Mouse (Mus musculus) lung, adult 18-20 months (tissue): Measurements from ENCODE around the gene Gatad1.
A peak's percentile ranks its signal among the peaks of the same experiment; 100 is the strongest.
"Not testable (repeated sequence)": the region's sequence is repeated elsewhere in the genome, so short reads cannot be mapped to it uniquely, and the experiment has no call there.

Experiments
- DNase-seq, 2 experiments: peaks; one replicate each; pipeline ENCODE4 v3.0.0; 2022; ENCODE audit warnings: mixed read lengths in 2 of 2

Gene Gatad1

DNA sequence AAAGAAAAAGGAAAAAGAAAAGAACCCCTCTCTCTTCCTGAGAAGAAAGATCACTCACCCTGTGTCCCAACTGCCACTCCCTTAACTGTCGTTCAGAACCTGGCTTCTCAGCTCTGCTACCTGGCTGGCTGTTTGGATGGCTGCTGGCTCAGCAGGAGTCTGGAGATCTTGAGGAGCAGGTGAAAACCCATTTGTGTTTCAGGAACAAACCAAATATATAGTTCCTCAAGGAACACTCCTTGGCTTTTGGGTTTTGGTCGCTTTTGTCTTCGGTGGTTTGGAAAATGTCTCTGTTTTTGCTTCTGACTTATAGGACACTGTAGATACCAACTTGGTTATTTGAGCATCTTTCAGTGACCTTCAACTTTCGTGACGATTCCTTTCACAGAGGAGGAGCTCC is at the start of gene Gatad1:
TSS of gene Gatad1 (minus strand) at position 101 of the 400 bp plus-strand sequence.
- no peak for DNase-seq

DNA sequence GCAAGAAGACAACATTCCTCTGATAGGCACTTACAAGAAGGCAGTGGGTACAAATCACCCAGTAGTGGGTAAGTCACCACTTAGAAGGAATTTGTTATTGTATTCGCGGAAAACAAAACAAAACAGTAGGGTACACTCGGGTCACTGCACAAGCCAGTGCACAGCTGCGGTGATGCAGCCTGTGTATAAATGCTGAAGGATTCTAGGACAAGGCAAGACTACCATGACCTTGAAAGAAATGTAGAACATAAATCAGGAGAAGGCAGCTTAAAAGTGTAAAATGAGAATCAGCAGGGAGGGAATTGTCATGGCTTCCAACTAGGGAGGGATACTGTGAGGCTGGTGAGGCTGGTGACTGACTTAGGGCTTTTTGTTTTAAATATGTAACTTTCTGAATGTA is 45.2 kb upstream of the Gatad1 start:
- no peak for DNase-seq

DNA sequence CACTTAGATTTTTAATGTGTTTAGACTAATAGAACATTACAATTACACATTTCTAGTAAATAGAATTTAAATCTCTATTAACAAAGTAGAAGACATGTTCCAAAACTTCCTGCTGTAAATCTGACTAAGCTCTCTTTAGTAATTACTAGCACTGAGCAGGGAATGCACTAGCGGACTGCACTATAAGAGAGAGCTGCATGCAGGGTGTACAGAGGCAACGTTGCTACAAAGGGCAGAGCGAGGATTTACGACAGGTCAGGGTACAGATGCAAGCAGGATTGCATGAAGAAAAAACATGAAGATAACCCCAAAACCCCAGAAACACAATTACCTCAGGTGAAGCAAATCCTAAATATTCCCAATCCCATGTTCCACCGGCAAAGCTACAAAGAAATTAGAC is 43.0 kb upstream of the Gatad1 start:
- no peak for DNase-seq

- DNase-seq, result no peak
These were observed 39.0 kb upstream of the Gatad1 start for GRCm38 (mm10) chr5:3696031-3696430.

- no peak for DNase-seq
These were observed 38.2 kb upstream of the Gatad1 start for GRCm38 (mm10) chr5:3695191-3695590.

- DNase-seq, result no peak
These were observed 36.0 kb upstream of the Gatad1 start for GRCm38 (mm10) chr5:3692956-3693355.

- DNase-seq, result no peak
These were observed 34.3 kb upstream of the Gatad1 start for GRCm38 (mm10) chr5:3691283-3691682.

- DNase-seq, result no peak
These were observed 31.3 kb upstream of the Gatad1 start for GRCm38 (mm10) chr5:3688298-3688697.

DNA sequence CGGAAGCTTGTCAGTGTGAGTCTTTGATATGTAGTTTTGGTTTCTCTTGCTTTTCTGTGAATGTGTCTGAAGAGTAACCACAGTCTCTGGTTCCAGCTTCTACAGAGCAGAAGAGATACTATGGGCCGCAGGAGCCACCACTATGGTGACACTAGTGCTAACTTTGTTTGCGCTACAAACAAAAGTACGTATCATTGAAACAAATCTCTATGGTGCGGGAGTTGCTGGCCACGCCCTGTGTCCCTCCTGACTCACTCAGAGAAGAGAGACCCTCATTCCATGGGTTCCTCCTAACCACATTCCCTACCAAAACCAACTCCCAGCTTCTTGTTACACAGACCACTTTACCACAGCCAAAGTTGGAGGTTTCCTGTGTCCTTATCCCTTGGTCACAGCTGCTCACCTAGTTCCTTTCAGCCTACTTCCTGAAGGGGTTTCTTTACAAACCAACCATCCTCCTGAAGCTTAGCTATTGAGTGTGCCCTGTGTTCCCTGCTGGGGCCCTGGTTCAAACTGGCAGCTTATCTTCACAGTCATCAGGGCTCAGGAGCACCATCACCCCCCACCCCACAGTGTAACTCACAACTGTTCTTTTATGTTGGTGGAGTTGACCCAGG is 13.1 kb upstream of the Gatad1 start:
- no peak for DNase-seq

- DNase-seq, result no peak
These were observed 9.6 kb upstream of the Gatad1 start for GRCm38 (mm10) chr5:3666585-3666984.

DNA sequence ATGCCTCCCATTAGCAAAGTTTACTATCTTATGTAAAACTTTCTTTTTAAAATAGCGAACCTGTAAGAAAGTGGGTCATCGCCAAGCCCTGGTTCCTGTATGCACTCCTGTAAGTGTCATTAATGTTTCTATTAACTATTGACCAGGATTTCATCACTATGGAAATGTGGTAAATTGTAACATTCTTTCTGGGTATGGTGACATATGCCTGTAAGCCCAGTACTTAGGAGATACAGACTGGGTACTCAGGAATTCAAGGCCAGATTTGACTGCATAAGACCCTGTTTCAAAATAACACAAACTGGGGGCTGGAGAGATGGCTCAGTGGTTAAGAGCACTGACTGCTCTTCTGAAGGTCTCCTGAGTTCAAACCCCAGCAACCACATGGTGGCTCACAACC is 8.2 kb upstream of the Gatad1 start:
- DNase-seq, result no peak

DNA sequence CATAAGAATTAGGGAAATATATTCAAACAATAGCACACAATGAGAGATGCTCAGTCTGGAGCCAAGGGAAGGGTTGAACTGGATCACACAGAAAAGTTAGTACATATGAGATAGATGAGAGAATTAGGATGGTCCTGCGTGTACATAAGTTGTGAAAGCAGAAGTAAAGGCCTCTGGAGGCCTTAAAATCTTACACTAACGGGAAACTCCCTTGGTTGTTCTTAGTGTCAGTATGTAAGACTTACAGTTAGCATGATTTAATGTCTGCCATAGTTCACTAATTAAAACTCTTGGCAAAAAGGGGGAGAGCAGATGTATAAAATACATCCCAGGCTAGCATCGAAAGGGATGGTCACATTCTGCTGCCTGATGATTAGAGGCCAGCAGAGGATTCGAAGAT is 3.2 kb downstream of the Gatad1 start:
- DNase-seq, result no peak

- DNase-seq, result not testable (repeated sequence)
These were observed 3.9 kb downstream of the Gatad1 start for GRCm38 (mm10) chr5:3652903-3653575.

- DNase-seq, result no peak
These were observed 5.4 kb downstream of the Gatad1 start for GRCm38 (mm10) chr5:3651621-3652020.

DNA sequence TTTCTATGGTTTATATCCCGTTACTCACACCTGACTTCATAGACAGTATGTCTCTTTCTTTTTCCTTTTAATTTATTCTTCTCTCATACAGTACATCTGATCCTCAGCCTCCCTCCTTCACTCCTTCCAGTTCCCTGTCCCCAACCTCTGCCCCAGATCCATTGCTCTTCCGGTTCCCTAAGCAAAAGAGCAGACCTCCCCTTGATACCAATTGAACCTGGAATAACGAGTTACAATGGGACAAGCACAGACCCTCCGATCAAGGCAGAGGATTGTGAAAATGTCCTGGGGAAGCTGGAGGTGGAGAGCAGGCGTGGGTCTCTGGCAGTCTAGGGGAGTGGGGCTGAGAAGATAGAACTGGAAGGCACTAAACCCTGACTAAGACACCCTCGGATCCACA is 6.1 kb downstream of the Gatad1 start, which contains the start of gene Tmbim7:
TSS of gene Tmbim7 (plus strand) at position 301 of the 400 bp plus-strand sequence.
- DNase-seq, result no peak

- no peak for DNase-seq
These were observed 8.2 kb downstream of the Gatad1 start for GRCm38 (mm10) chr5:3648849-3649210.

DNA sequence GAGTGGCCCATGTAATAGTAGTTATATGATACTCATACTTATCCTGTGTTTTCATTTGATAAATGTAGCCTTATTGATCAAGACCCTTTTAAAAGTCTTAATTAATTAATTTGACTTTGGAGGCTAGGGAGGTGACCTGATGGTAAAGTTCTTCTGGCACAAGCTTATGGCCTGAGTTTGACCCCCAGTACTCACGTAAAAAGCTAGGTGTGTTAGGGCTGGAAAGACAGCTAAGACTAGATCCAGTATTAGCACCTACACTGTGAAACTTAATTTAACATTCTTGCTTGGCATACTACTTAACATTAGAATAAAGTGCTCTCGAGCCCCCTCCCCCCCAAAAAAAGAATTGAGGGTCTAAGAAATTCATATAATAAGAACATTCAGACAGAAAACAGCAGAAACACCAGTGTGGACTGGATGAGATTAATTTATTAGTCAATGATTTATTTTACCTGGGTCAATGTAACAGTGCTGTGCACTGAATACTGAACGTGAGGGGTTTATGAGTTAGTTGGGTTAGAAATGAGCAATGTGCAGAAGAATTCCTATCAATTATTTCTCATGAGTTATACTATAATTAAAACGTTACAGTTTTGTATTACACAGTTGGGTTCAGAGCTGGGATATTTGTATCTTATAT is 8.7 kb downstream of the Gatad1 start:
- no peak for DNase-seq

- DNase-seq, result peak; percentile 92 to 96
These were observed 9.3 kb downstream of the Gatad1 start for GRCm38 (mm10) chr5:3647708-3648121.

GRCm38 (mm10) chr5:3646991-3647707 is 9.8 kb downstream of the Gatad1 start:
- peak; percentile 47 to 64 for DNase-seq

DNA sequence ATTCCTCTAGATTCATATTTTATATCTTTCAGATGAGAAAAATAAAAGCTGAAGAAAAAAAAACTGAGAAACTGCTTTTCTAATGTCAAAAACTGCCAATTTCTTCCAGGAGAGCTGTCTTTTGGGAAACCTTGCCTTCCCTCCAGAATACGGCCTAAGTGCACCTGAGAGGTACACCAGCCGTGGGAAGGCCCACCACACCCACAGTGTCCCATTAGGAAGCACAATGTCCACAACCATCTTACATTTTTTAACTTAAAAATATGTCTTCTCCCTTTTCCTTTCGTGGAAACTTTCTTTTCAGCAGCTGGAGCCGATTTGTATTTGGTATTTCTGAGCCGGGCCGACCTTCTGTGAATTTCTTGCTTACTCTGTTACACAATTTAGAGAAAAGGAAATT is 10.4 kb downstream of the Gatad1 start:
- no peak for DNase-seq

- DNase-seq, result no peak
These were observed 11.7 kb downstream of the Gatad1 start for GRCm38 (mm10) chr5:3645326-3645725.

GRCm38 (mm10) chr5:3644621-3645020 is 12.4 kb downstream of the Gatad1 start:
- DNase-seq, result no peak

DNA sequence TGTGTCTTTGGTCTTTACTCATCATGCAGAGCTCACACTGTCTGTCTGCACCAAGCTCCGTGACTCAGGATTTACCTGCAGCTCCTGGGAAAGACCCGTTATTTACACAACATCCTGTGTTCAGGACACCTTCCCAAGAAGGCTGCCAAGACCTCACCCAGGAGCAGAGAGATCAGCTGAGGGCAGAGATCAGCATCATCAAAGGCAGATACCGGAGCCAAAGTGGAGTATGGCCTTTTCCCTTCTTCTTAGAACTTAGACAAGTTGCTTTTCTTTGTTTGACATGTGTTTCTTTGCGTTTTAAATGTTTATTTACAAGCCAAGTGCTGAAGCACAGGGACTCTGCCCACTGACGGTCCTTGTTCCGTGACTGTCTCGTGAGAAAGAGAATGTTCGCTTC is 21.7 kb downstream of the Gatad1 start:
- no peak for DNase-seq

DNA sequence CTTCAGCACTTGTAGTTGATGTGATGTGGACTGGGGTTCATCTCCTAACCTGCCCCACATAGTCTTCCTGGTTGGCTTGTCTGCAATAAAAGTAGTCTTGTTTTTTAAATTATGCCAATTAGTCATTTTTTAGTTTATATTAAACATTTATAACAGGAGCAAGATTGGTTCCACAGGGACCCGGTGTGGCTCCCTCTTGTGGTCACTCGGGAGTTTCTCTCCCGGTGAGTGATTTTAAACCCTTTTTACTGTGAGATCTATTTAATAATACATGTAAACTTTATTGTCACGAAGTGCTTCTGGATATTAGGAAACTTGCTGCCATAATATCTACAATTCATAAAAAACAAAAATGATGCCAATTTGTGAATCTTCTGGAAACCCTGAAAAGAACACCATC is 23.0 kb downstream of the Gatad1 start:
- no peak for DNase-seq
